In genomic region chr5:31153516-31154151, GRCm38 (mm10) we compare ENCODE assay signal across 9 mouse cellular contexts. TPM values are rescaled to one million over a fixed set of nuclear protein-coding genes. Genes with fewer than 3 reads are reported as not detected.
DNase-seq lines count a peak whose midpoint lies in the region; ATAC-seq and TF ChIP-seq lines count a peak whose summit lies in the region.
"Had no signal": no experiment of that assay in that cellular context is flagged by ENCODE, and none has a peak within 500 bp of the region (broad histone marks: within the 10 kb centered on the region; RNA-seq: fewer than 3 reads in every experiment).

No protein-coding gene starts in this region.

- peak overlapping the region; percentile 79 for H3K9ac ChIP-seq in ES-E14 (ENCODE audit: insufficient read depth, low read depth, low read length, poor library complexity, severe bottlenecking)
- H3K9ac ChIP-seq in midbrain, embryonic 15.5 days = peak overlapping the region; percentile 68

- H3K27ac ChIP-seq in ES-E14 (ENCODE audit: insufficient read depth, low read depth, low read length, poor library complexity, severe bottlenecking) = no peak overlapping the region
- H3K27ac ChIP-seq in midbrain, embryonic 15.5 days = peak overlapping the region; percentile 77

- peaks cover 20% of the 10 kb centered on the region for H3K36me3 ChIP-seq in ES-E14 (ENCODE audit: control insufficient read depth, insufficient read depth, low read length, poor library complexity, severe bottlenecking)
- H3K36me3 ChIP-seq in midbrain, embryonic 15.5 days (replicated peaks) = peaks cover 17% of the 10 kb centered on the region

- peaks cover 0 to 3% of the 10 kb centered on the region in 2 experiments; a peak in 1 of 4 replicates for H3K4me1 ChIP-seq in ES-E14 (ENCODE audit: control insufficient read depth in 2 of 2, insufficient read depth in 2 of 2, low read length in 2 of 2, poor library complexity in 1 of 2)
- H3K4me1 ChIP-seq in midbrain, embryonic 15.5 days = peaks cover 13% of the 10 kb centered on the region

- H3K27me3 ChIP-seq in midbrain, embryonic 15.5 days (replicated peaks) = no peaks in the 10 kb centered on the region

- ATAC-seq in midbrain, embryonic 15.5 days (replicated peaks) = peak; percentile 37
- no peak for ATAC-seq in inflammation-experienced regulatory T-cells, adult 6 months

- in situ Hi-C loops in ES-E14 (cut with MboI; ENCODE audit: low sequenced_read_pairs in 2 of 2, unreplicated experiment in 2 of 2) = no loop called here

- peak overlapping the region; percentile 69 to 75 for H3K4me3 ChIP-seq in ES-E14 (ENCODE audit: insufficient read depth in 1 of 2, low read depth in 1 of 2, low read length in 2 of 2, poor library complexity in 1 of 2, severe bottlenecking in 1 of 2)
- H3K4me3 ChIP-seq in midbrain, embryonic 15.5 days = peak overlapping the region; percentile 74

- WGBS in midbrain, embryonic 15.5 days = 36% methylated on average over 6 of the region's 6 CpGs

- H3K4me2 ChIP-seq in midbrain, embryonic 15.5 days = peak overlapping the region; percentile 55

- H3K9me3 ChIP-seq in ES-E14 (ENCODE audit: control insufficient read depth, insufficient read depth, low read depth, low read length) = no peaks in the 10 kb centered on the region
- no peaks in the 10 kb centered on the region for H3K9me3 ChIP-seq in midbrain, embryonic 15.5 days

- DNase-seq in ES-E14 (ENCODE audit: low read depth, low spot score) = no peak
- DNase-seq in brain, adult 2 months (ENCODE audit: low read depth, low spot score) = peak; percentile 22
- peak; percentile 36 for DNase-seq in heart, adult 8-10 months (ENCODE audit: low spot score)
- peak; percentile 19 to 28 for DNase-seq in kidney, postnatal 4 days
- DNase-seq in cerebellum, postnatal 4 days (ENCODE audit: low spot score in 2 of 2) = no peak

TF ChIP-seq in ES-E14, 5 proteins besides CTCF, POLR2A, EP300 and RAD21:
- TF ChIP-seq HCFC1 (IDR thresholded peaks at IDR 0.05; ENCODE audit: borderline replicate concordance, insufficient read depth, low read length) (no peak), CHD2 (IDR thresholded peaks at IDR 0.05; ENCODE audit: low read depth, low read length) (no peak), ZNF384 (IDR thresholded peaks at IDR 0.05; ENCODE audit: low read depth, low read length) (no peak), ZC3H11A (IDR thresholded peaks at IDR 0.05; ENCODE audit: borderline replicate concordance, low read depth, low read length) (no peak)

RNA-seq across cellular contexts. Expression of gene Mpv17, which starts 0.4 kb away (rescaled TPM):
- 43.1 and 45.7 TPM in 2 replicates for total RNA-seq in ES-E14 (2012; rRNA removed)
- total RNA-seq in heart, adult 8-10 months (2022) = 10 to 100 TPM; 48.1 to 63.1 (median 53.9) TPM
- polyA plus RNA-seq in midbrain, embryonic 15.5 days (2015; fragmentation: Nextera tagmentation; extraction: Ambion mirVana) = 51.5 and 57.8 TPM in 2 replicates
- polyA plus RNA-seq in inflammation-experienced regulatory T-cells, adult 6 months (2017; shearing (Covaris generic)) = 10 to 100 TPM; 40.8 to 67.2 (median 64.2) TPM

RNA-seq across cellular contexts. Expression of gene Ucn, which starts 15.0 kb away (rescaled TPM):
- total RNA-seq in ES-E14 (2012; rRNA removed) = not detected in 2 replicates
- total RNA-seq in heart, adult 8-10 months (2022) = not detected
- polyA plus RNA-seq in midbrain, embryonic 15.5 days (2015; fragmentation: Nextera tagmentation; extraction: Ambion mirVana) = not detected in 2 replicates
- polyA plus RNA-seq in inflammation-experienced regulatory T-cells, adult 6 months (2017; shearing (Covaris generic)) = not detected
- total RNA-seq: common myeloid progenitor, adult 5-6 weeks; neutrophil, adult 5-6 weeks had no signal

RNA-seq across cellular contexts. Expression of gene Gm29609, which starts 26.1 kb away (rescaled TPM):
- 3.1 and 6.3 TPM in 2 replicates for total RNA-seq in ES-E14 (2012; rRNA removed)
- total RNA-seq in heart, adult 8-10 months (2022) = 1 to 10 TPM in 1 of 4 experiments, under 1 TPM in 3; 0.29 to 3.4 (median 0.55) TPM
- 1.7 TPM in 2 replicates for polyA plus RNA-seq in midbrain, embryonic 15.5 days (2015; fragmentation: Nextera tagmentation; extraction: Ambion mirVana)
- 1 to 10 TPM in 1 of 3 experiments, under 1 TPM in 2; 0.19 to 3.2 (median 0.29) TPM for polyA plus RNA-seq in inflammation-experienced regulatory T-cells, adult 6 months (2017; shearing (Covaris generic))

RNA-seq across cellular contexts. Expression of gene Gtf3c2, which starts 26.3 kb away (rescaled TPM):
- 73.8 and 83.8 TPM in 2 replicates for total RNA-seq in ES-E14 (2012; rRNA removed)
- 10 to 100 TPM; 23.6 to 33.3 (median 26.4) TPM for total RNA-seq in heart, adult 8-10 months (2022)
- polyA plus RNA-seq in midbrain, embryonic 15.5 days (2015; fragmentation: Nextera tagmentation; extraction: Ambion mirVana) = 72.3 and 73.6 TPM in 2 replicates
- 100 to 1,000 TPM in 1 of 3 experiments, 10 to 100 TPM in 2; 61.8 to 103 (median 81.3) TPM for polyA plus RNA-seq in inflammation-experienced regulatory T-cells, adult 6 months (2017; shearing (Covaris generic))

RNA-seq across cellular contexts. Expression of gene Trim54, which starts 37.1 kb away (rescaled TPM):
- total RNA-seq in ES-E14 (2012; rRNA removed) = 1.3 and 2.3 TPM in 2 replicates
- 100 to 1,000 TPM; 360 to 427 (median 392) TPM for total RNA-seq in heart, adult 8-10 months (2022)
- polyA plus RNA-seq in midbrain, embryonic 15.5 days (2015; fragmentation: Nextera tagmentation; extraction: Ambion mirVana) = not detected in 2 replicates
- not detected for polyA plus RNA-seq in inflammation-experienced regulatory T-cells, adult 6 months (2017; shearing (Covaris generic))
- total RNA-seq: common myeloid progenitor, adult 5-6 weeks; neutrophil, adult 5-6 weeks had no signal

Comparison
In these comparisons a context has a peak if more than half of its experiments do, and no peak if none do; other contexts are left out.
1. DNase-seq: peak in brain, adult 2 months (single experiment), heart, adult 8-10 months (single experiment) and kidney, postnatal 4 days (2 of 2); none in ES-E14 (single experiment) and cerebellum, postnatal 4 days (0 of 2).